Mouse (Mus musculus): ENCODE measurements at regions not wholly inside any gene's neighbourhood (a gene's known extent, or its start where the extent isn't known, plus 50 kb on each side); places are given as distances from the start of the nearest gene placed in this dataset.

DNA sequence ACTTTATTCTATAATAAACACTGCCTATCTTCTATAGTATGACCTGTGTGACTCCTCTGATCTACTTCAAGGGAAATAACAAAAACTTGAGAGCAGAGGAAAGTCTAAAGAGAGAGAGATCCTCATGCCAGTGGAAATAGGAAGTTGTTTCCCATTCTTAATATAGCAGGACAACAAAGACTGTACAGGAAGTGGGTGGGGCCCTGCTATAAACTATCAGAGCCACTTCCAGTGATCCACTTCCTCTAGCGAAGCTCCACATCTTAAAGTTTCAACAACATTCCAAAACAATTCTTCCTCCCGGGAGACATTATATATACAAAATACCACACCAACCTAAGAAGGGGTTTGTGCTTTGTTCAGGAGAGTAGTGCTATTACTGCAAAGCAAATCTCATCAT lies 339.7 kb downstream of the Elavl2 start:
- DNase-seq (ENCODE audit: low spot score in 2 of 2), result no peak

DNA sequence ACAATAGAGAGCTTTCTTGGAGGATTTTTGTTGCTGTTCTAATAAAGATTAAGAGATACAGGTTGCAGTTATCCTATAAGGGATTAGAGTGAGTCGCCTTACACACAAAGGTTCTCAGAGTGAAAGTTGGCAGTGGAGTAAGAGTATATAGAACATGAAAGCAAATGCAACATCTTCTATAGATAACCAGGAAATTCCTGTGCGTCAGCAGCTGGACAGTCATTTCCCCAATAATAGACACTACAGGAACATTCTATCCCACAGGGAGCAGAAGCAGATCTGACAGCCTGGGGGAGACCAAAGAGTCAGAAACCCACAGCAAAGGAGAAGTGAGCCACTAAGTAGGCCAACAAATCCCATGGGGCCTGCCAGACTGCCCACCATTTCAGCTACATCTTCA lies 348.7 kb downstream of the Elavl2 start:
- DNase-seq (ENCODE audit: low spot score in 2 of 2), result no peak

DNA sequence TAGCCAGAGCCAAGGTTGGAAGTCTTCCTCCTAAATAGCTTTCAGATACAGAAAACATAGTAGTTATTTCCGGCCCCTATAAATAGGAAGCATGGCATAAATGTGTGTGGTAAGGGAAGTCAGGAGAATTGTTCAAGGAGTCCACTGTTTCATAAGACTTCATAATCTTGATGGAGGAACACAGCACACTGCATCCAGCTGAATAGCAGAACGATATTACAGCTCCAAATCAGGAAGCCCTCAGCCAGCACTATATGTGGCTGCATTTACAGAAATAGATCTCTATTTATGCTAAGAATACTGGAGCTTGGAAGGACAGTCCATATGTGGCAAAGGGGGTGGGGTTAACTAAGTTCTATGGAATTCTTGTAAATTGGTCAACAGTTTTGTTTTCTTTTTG lies 371.1 kb downstream of the Elavl2 start:
- DNase-seq (ENCODE audit: low spot score in 2 of 2), result no peak

DNA sequence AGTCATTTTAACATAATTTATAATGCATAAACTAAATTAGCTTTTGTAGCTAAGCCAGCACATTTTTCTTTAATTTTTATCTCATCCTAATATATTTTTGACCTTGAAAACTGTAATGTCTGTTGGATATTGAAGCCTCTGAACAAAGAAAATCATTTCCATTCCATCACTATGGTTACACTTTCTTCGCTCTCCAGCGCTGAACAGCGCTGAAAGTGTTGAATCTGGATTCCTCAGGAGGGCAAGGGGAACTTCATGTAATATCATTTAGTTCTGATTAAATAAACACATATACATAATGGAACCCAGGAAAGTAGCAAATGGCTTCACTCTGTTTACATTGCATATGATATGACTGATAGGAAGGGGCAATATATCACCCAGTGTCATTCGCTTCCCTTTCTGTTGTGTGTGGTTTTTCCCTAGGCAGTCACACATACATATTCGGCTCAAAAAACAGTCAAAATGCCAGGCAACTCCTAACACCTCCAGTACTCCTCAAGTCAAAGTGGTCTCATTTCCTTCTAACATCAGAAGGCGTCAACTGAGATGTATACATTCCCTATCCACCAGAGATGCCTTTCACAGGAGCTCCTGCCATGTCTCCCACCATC lies 372.5 kb downstream of the Elavl2 start:
- no peak for DNase-seq (ENCODE audit: low spot score in 2 of 2)

DNA sequence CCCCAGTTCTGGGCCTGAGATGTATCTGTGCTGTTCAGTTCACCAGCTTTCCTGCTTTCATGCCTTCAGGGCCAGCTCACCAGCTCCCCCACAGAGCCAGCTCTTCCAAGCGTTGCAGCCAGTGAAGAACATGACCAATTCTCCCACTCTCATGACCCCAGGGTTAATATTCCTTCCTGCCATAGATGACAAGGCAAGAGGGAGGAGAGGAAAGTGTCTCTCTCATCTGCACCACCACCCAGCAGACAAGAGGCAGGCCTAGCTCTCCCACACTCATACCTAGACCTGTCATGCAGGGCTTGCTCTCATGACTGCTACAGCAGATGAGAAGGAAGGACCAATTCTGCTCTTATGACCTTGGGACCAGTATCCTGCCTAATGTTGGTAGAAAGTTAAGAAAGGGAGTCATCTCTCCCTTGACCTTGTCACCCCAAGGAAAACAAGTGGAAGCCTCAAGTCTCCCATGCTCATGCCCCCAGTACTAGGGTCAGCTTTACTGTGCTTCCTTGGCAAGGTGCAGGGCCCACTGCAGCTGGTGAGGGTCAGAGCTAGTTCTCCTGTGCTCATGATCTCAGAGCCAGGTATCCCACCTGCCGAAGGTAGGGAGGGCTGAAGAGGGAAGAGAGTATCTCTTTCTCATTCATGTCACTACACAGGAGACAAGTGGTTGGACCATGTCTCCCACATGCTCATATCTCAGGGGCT lies 404.0 kb downstream of the Elavl2 start:
- no peak for DNase-seq (ENCODE audit: low spot score in 2 of 2)

DNA sequence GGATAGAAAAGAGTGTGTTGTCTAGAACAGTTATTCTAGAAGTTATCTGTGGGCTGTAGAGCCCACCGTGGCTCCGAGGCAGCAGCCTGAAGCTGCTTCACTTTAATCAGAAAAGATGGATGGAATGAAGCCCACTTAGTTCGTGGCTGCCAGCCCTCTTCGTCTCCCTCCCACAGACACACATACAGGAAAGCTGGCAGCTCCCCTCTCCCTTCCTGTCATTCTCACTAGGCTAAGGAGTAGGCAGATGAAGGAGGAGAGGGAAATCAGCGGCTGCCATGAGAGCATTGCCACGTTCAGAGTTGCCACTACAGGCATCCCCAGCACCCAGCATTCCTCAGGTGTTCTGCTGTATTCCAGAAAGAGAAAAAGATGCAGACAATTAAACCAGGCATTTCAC lies 435.9 kb downstream of the Elavl2 start:
- no peak for DNase-seq (ENCODE audit: low spot score in 2 of 2)

DNA sequence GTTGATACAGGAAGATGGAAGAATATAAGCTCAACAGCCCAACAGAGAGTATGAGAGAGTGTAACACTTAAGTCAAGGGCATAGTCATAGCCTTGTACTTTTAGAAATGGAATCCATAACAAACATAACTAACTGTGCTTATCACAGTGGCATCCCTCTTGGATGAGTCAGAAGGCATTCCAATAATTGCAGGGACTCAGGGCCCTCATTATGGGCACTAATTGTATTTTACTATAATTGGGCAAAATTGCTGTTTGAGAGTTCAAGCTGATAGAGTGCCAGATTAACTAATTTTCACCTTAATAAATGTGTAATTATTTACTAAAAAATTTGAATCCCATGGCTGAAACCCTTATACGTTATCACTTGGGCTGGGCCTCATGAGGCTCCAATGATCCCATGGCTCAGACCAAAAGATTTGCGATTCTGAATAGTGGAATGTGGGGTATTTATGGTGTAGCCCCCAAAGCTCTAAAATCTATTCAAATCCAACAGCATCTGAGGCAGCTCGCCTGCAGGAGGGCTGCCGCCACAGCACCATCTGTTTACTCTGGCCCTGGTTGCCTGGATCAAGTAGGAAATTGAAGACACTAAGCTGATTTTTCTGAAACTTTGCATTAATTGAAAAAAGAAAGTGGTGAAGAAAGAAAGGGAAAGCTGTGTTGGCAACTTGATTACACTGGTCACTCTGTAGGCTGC lies 456.7 kb downstream of the Elavl2 start:
- no peak for DNase-seq (ENCODE audit: low spot score in 2 of 2)

DNA sequence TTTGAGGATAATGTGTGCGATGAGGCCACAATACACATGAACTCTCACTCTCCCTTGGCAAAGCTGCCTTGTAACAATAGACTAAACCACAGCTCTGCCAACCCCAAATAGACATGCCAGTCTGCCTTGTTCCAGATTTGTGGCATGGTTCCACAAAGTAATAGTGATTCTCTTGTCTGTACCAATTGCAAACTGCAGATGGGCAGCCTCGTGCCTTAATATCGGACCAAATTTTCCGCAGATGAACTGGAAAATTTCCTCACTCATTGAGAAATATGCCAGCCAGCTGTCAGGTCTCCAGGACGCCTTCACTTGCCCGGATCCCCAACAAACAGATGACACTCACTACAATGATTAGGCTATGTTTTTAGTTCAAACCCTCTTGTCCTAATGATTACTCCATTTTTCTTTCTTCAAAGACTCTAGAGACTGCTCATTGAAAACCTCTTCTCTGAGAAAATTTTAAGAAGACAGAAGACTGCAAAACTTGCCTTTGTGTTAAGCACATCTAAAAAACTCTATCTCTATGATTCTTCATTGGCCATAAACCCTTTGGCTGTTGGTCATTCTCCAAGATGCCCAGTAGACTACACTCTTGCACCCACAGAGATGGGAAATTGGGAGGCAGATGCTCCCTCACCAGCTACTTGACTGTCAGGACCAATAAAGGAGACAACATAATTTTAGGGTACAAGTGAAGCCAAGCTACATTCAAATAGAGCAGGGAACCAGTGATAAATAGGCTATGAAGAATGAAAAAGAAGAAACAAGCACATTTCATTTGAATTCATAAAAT lies 483.1 kb downstream of the Elavl2 start:
- peak; percentile 58 to 68 for DNase-seq (ENCODE audit: low spot score in 2 of 2)

DNA sequence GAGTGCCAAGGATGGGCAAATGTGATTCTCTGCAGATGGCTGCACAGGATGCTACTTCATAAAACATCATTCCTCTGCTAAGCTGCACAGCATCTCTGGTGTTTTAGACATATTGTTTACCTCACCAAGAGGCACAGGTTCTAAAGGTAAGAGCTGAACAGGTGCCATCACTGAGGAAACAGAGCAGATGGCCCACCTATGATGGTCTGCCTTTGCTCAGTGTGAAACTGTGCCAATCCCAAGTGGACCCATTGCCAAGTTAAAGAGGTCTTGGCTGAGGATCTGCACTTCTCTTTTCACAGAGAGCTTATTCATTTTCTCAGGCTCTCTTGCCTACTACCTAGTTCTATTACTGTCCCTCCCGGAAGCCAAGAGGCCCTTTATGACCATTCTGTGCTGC lies 494.3 kb downstream of the Elavl2 start:
- DNase-seq (ENCODE audit: low spot score in 2 of 2), result peak in 1 of 2 experiments; percentile 14

DNA sequence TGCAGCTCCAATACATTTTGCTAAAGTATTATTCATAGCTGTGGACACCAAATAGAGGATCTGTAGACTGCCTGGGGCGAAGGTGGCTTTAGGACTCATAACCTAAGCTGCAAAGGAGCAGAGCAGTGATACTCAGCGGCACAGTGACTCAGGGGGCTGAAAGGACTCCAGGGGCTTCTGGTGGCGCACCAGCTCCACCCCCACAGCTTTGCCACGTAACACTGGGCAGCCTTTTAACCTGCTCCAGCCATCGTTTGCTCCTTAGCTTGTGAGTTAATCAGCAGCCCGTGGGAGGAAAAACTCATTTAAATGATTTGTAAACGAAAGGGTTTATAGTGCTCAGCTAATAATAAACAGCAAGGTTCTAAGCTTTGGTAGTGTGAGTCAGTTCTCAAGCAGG lies 532.4 kb downstream of the Elavl2 start:
- DNase-seq (ENCODE audit: low spot score in 2 of 2), result no peak

DNA sequence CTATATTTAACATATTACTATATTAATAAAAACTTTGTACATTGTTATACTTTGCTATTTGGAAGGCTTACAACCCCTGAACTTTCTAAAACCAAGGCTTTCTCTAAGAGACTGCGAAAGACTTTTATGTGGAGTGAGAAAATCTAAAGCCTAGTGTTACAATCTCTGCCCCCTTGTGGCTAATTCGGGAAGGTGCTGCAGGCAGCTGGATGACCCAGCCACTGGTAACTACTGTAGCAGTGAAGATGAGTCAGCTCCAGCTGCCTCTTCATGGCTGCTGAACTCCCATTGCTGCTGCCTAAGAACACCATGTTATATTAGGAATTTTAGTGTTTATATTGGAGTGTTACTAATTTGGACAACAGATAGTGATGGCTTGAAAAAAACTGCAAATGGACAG lies 539.7 kb downstream of the Elavl2 start:
- peak; percentile 41 to 50 for DNase-seq (ENCODE audit: low spot score in 2 of 2)

DNA sequence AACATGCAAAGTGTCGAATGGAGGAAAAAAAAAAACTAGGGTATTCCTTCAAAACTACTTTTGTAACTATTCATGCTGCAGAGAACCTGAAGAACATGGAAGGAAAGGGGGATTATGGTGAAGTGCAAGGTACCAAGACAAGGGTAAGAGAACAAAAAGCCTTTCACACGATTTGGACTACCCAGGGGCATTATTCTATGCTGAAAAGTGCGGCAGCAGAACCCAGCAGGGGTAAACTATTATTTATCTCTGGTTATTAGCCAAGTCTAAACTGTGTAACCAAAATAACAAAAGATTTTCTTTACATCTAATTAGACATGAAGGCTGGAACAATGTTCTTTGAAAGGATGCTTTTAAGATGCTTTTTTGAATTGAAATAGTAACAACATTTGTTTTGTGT lies 560.8 kb downstream of the Elavl2 start:
- no peak for DNase-seq (ENCODE audit: low spot score in 2 of 2)

DNA sequence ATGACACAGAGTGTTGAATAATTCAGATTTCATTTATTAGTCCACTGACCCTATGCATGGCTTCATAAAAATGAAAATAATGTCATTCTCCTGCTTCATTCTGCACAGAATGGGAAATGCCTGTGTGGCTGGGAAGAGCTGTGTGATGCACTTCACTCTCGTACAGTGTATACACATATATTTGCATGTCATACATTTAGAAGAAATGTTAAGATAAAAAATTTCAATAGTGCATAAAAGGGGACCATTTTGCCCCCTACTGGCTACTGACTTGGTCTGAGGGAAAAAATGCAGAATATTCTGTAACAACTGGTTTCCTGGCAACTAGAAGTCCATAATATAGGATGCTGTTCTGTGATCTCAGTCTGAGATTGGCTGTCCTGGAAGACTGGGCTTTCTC lies 580.5 kb downstream of the Zfp352 start:
- DNase-seq (ENCODE audit: low spot score in 2 of 2), result no peak

DNA sequence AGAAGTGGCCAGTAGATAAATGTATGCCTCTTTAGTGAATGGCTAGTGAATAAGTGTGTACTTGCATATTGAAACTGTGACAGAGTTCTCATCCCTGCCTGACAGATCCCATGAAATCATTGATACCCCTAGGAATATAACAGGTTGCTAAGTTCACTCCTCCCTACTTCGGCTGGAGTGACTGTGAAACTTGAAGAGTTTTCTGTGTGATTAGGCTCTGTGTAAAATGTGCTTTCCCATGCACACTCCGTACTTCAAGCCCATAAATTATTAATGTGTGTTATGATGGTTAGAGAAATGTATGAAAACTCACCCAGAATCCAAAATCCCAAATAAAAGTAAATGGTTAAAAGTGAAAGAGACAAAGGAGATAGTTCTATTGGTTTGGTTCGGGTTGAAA lies 580.0 kb downstream of the Zfp352 start:
- no peak for DNase-seq (ENCODE audit: low spot score in 2 of 2)

DNA sequence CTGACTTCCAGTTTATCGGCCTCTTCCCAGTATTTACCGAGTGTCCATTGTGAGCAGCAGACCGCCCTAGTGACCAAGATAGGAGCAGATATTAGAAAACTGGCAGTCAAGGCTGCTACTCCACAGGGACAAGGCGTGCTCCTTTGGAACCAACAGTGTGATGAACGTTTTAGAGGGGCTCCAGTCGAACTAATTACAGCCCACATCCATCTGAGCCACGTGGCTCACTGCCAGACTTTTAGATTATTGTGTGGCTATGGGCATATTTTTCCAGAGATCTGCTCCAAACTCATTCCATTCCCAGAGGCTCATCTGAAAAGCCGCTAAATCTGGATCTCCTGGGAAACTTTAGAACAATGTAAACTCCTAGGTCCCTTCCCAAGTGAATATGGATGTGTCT lies 578.9 kb downstream of the Zfp352 start:
- DNase-seq (ENCODE audit: low spot score in 2 of 2), result peak in 1 of 2 experiments; percentile 24

Data from layer of hippocampus, postnatal 10 days (tissue).